Mouse (Mus musculus): ENCODE results near the gene 1700012B07Rik. TPM values are rescaled to one million over a fixed set of nuclear protein-coding genes. Genes with fewer than 3 reads are reported as not detected.
A peak's percentile ranks its signal among the peaks of the same experiment; 100 is the strongest.

1700012B07Rik gene
- total RNA-seq (2021): not detected
- long read RNA-seq, experiment 1: 0 reads
- long read RNA-seq, experiment 2: 0 reads

- no peak for DNase-seq
- intact Hi-C loops (cut with DNase I; ENCODE audit: low total_unique reads): no loop called here
Measured at GRCm38 (mm10) chr11:109827946-109828345, at the start of gene 1700012B07Rik. Gene 1700012B07Rik, minus strand, starts transcription at chr11:109828046.

- DNase-seq: no peak
- intact Hi-C loops (cut with DNase I; ENCODE audit: low total_unique reads): no loop called here
Measured at GRCm38 (mm10) chr11:109876767-109877166, 48.9 kb upstream of the 1700012B07Rik start.

GRCm38 (mm10) chr11:109875834-109876233 is 48.0 kb upstream of the 1700012B07Rik start:
- no peak for DNase-seq
- intact Hi-C loops (cut with DNase I; ENCODE audit: low total_unique reads): no loop called here

- intact Hi-C loops (cut with DNase I; ENCODE audit: low total_unique reads): no loop called here
- DNase-seq: no peak
Measured at GRCm38 (mm10) chr11:109875525-109875802, 47.6 kb upstream of the 1700012B07Rik start.

- no peak for DNase-seq
Measured at GRCm38 (mm10) chr11:109874651-109875524, 47.0 kb upstream of the 1700012B07Rik start.

GRCm38 (mm10) chr11:109873852-109874610 is 46.2 kb upstream of the 1700012B07Rik start:
- DNase-seq: peak; percentile 60
- intact Hi-C loops (cut with DNase I; ENCODE audit: low total_unique reads): loop anchor here (2.0 to 5.0 kb wide), 2 partner anchors 233 to 401 kb away; no protein-coding TSS in a partner anchor

More at GRCm38 (mm10) chr11:109874651-109875524, 47.0 kb upstream of the 1700012B07Rik start:
- intact Hi-C loops (cut with DNase I; ENCODE audit: low total_unique reads): loop anchor here (5.0 kb wide), 1 partner anchor 232 kb away; no protein-coding TSS in a partner anchor

- intact Hi-C loops (cut with DNase I; ENCODE audit: low total_unique reads): loop anchor here (2.0 to 5.0 kb wide), 2 partner anchors 234 to 402 kb away; no protein-coding TSS in a partner anchor
- no peak for DNase-seq
Measured at GRCm38 (mm10) chr11:109873161-109873775, 45.4 kb upstream of the 1700012B07Rik start.

- DNase-seq: no peak
- intact Hi-C loops (cut with DNase I; ENCODE audit: low total_unique reads): loop anchor here (2.0 to 5.0 kb wide), 2 partner anchors 235 to 402 kb away; no protein-coding TSS in a partner anchor
Measured at GRCm38 (mm10) chr11:109872674-109873073, 44.8 kb upstream of the 1700012B07Rik start.

GRCm38 (mm10) chr11:109872056-109872455 is 44.2 kb upstream of the 1700012B07Rik start:
- intact Hi-C loops (cut with DNase I; ENCODE audit: low total_unique reads): loop anchor here (2.0 to 5.0 kb wide), 2 partner anchors 235 to 403 kb away; no protein-coding TSS in a partner anchor
- no peak for DNase-seq

GRCm38 (mm10) chr11:109867861-109868260 is 40.0 kb upstream of the 1700012B07Rik start:
- no peak for DNase-seq
- intact Hi-C loops (cut with DNase I; ENCODE audit: low total_unique reads): loop anchor here (10.0 kb wide), 1 partner anchor 423 kb away; no protein-coding TSS in a partner anchor

- intact Hi-C loops (cut with DNase I; ENCODE audit: low total_unique reads): loop anchor here (10.0 kb wide), 1 partner anchor 422 kb away; no protein-coding TSS in a partner anchor
Measured at GRCm38 (mm10) chr11:109866537-109867160, 38.8 kb upstream of the 1700012B07Rik start.

GRCm38 (mm10) chr11:109865526-109865925 is 37.7 kb upstream of the 1700012B07Rik start:
- intact Hi-C loops (cut with DNase I; ENCODE audit: low total_unique reads): loop anchor here (10.0 kb wide), 1 partner anchor 421 kb away; no protein-coding TSS in a partner anchor
- DNase-seq: no peak

More at GRCm38 (mm10) chr11:109866537-109867160, 38.8 kb upstream of the 1700012B07Rik start:
- no peak for DNase-seq

- intact Hi-C loops (cut with DNase I; ENCODE audit: low total_unique reads): loop anchor here (5.0 to 10.0 kb wide), 2 partner anchors 192 to 419 kb away; no protein-coding TSS in a partner anchor
- DNase-seq: no peak
Measured at GRCm38 (mm10) chr11:109863951-109864350, 36.1 kb upstream of the 1700012B07Rik start.

GRCm38 (mm10) chr11:109863194-109863746 is 35.4 kb upstream of the 1700012B07Rik start:
- intact Hi-C loops (cut with DNase I; ENCODE audit: low total_unique reads): loop anchor here (5.0 to 10.0 kb wide), 2 partner anchors 191 to 418 kb away; no protein-coding TSS in a partner anchor
- DNase-seq: peak; percentile 47

GRCm38 (mm10) chr11:109860508-109860907 is 32.7 kb upstream of the 1700012B07Rik start:
- intact Hi-C loops (cut with DNase I; ENCODE audit: low total_unique reads): loop anchor here (5.0 to 10.0 kb wide), 2 partner anchors 188 to 416 kb away; no protein-coding TSS in a partner anchor
- peak; percentile 86 for DNase-seq

- DNase-seq: no peak
- intact Hi-C loops (cut with DNase I; ENCODE audit: low total_unique reads): loop anchor here (5.0 to 10.0 kb wide), 2 partner anchors 188 to 415 kb away; no protein-coding TSS in a partner anchor
Measured at GRCm38 (mm10) chr11:109859939-109860469, 32.2 kb upstream of the 1700012B07Rik start.

- intact Hi-C loops (cut with DNase I; ENCODE audit: low total_unique reads): no loop called here
Measured at GRCm38 (mm10) chr11:109859441-109859840, 31.6 kb upstream of the 1700012B07Rik start.

GRCm38 (mm10) chr11:109857086-109857485 is 29.2 kb upstream of the 1700012B07Rik start:
- intact Hi-C loops (cut with DNase I; ENCODE audit: low total_unique reads): no loop called here
- DNase-seq: no peak

More at GRCm38 (mm10) chr11:109859441-109859840, 31.6 kb upstream of the 1700012B07Rik start:
- DNase-seq: no peak

Measured in gastrocnemius, postnatal 14 days (tissue).